Mouse (Mus musculus) hindbrain, embryonic 10.5 days (tissue): ENCODE measurements around the gene Sarnp. TPM values are rescaled to one million over a fixed set of nuclear protein-coding genes. Genes with fewer than 3 reads are reported as not detected.

Experiments used
- polyA plus RNA-seq: library from polyadenylated mRNA; unstranded; fragments of >200 nt; fragmentation: Nextera tagmentation; extraction: Ambion mirVana; gene quantifications from 2 replicates; pipeline ENCODE4 v1.2.1, GENCODE M21; 2016

Gene Sarnp
- polyA plus RNA-seq, 1 experiment from 2014 or later = 251 TPM

Other genes with a start within 250 kb of the Sarnp start
- 5.0 and 13.5 TPM in 2 replicates for gene Erbb3, start 227.7 kb upstream of the Sarnp start, polyA plus RNA-seq
- 472 and 519 TPM in 2 replicates for gene Rps26, start 190.6 kb upstream of the Sarnp start, polyA plus RNA-seq
- 2.6 and 3.5 TPM in 2 replicates for gene Ikzf4, start 171.3 kb upstream of the Sarnp start, polyA plus RNA-seq
- gene Suox, start 143.3 kb upstream of the Sarnp start, polyA plus RNA-seq = 11.1 and 14.6 TPM in 2 replicates
- gene Rab5b, start 121.1 kb upstream of the Sarnp start, polyA plus RNA-seq = 73.5 and 86.0 TPM in 2 replicates
- 7.1 and 7.3 TPM in 2 replicates for gene Pmel, start 113.1 kb upstream of the Sarnp start, polyA plus RNA-seq
- gene Cdk2, start 112.3 kb upstream of the Sarnp start, polyA plus RNA-seq = 91.0 and 109 TPM in 2 replicates
- gene Dgka, start 72.5 kb upstream of the Sarnp start, polyA plus RNA-seq = 4.1 and 4.4 TPM in 2 replicates
- 54.7 and 62.2 TPM in 2 replicates for gene Pym1, start 69.4 kb upstream of the Sarnp start, polyA plus RNA-seq
- gene Mmp19, start 26.4 kb upstream of the Sarnp start, polyA plus RNA-seq = 0.36 and 0.39 TPM in 2 replicates
- gene Dnajc14, start 13.3 kb upstream of the Sarnp start, polyA plus RNA-seq = 50.4 and 56.0 TPM in 2 replicates
- gene Tmem198b, start 13.0 kb upstream of the Sarnp start, polyA plus RNA-seq = 19.1 and 23.3 TPM in 2 replicates
- 74.1 and 97.0 TPM in 2 replicates for gene Ormdl2, start 4.3 kb downstream of the Sarnp start, polyA plus RNA-seq
- gene Gdf11, start 74.4 kb downstream of the Sarnp start, polyA plus RNA-seq = 8.9 and 11.1 TPM in 2 replicates
- 240 and 253 TPM in 2 replicates for gene Cd63, start 83.7 kb downstream of the Sarnp start, polyA plus RNA-seq
- gene Rdh5, start 105.6 kb downstream of the Sarnp start, polyA plus RNA-seq = 15.8 and 18.7 TPM in 2 replicates
- 229 and 285 TPM in 2 replicates for gene Bloc1s1, start 106.7 kb downstream of the Sarnp start, polyA plus RNA-seq
- gene Itga7, start 116.5 kb downstream of the Sarnp start, polyA plus RNA-seq = 3.7 and 4.0 TPM in 2 replicates
- not detected in 2 replicates for gene Mettl7b, start 143.7 kb downstream of the Sarnp start, polyA plus RNA-seq
- gene Olfr9, start 172.1 kb downstream of the Sarnp start, polyA plus RNA-seq = 0.06 TPM in 1 of 2 replicates, not detected in the other
- gene Olfr763, start 193.5 kb downstream of the Sarnp start, polyA plus RNA-seq = not detected in 2 replicates
- gene Olfr764-ps1, start 222.6 kb downstream of the Sarnp start, polyA plus RNA-seq = not detected in 2 replicates
- gene Olfr765, start 232.7 kb downstream of the Sarnp start, polyA plus RNA-seq = not detected in 2 replicates